Mouse (Mus musculus) heart, embryonic 14.5 days (tissue): ENCODE results near the gene Paqr4. TPM values are rescaled to one million over a fixed set of nuclear protein-coding genes. Genes with fewer than 3 reads are reported as not detected.

Experiments
- ATAC-seq: fragments of 200-750 bp; cut with Nextera tagmentation; 2 replicates; pipeline ENCODE4 v1.8.0; 2017; ENCODE audit warnings: low read depth, moderate TSS enrichment; ENCODE audit not compliant: insufficient number of reproducible peaks, insufficient read depth, low FRiP score
- H3K27ac ChIP-seq, 2 experiments: fragments of 200-500 bp in 1 of 2; fragments of 300-500 bp in 1 of 2; sonication (generic) in 1 of 2; replicated peaks in 1 of 2; 2 replicates each; pipeline ENCODE4 v1.5.1; 2012 to 2014; ENCODE audit warnings: low read depth in 2 of 2, low read length in 2 of 2, control low read depth in 1 of 2, mild to moderate bottlenecking in 1 of 2, mixed read lengths in 1 of 2; ENCODE audit not compliant: control insufficient read depth in 1 of 2, insufficient read depth in 1 of 2
- H3K27me3 ChIP-seq: fragments of 300-500 bp; sonication (generic); 2 replicates; pipeline ENCODE4 v1.6.1; 2014; ENCODE audit warnings: mild to moderate bottlenecking, low read length, control low read depth; ENCODE audit not compliant: control insufficient read depth, insufficient read depth
- H3K36me3 ChIP-seq: fragments of 300-500 bp; sonication (generic); 2 replicates; pipeline ENCODE4 v1.6.1; 2014; ENCODE audit warnings: mild to moderate bottlenecking, control low read depth, low read length, mixed read lengths; ENCODE audit not compliant: control insufficient read depth, insufficient read depth
- H3K4me1 ChIP-seq, 2 experiments: fragments of 200-500 bp in 1 of 2; fragments of 300-500 bp in 1 of 2; sonication (generic) in 1 of 2; 2 replicates each; pipeline ENCODE4 v1.6.1; 2012 to 2014; ENCODE audit warnings: low read length in 2 of 2, control low read depth in 1 of 2, mixed read lengths in 1 of 2; ENCODE audit not compliant: control insufficient read depth in 2 of 2, insufficient read depth in 2 of 2
- H3K4me2 ChIP-seq: fragments of 300-500 bp; sonication (generic); 2 replicates; pipeline ENCODE4 v1.6.1; 2014; ENCODE audit warnings: mild to moderate bottlenecking, low read length
- H3K4me3 ChIP-seq, 2 experiments: fragments of 200-500 bp in 1 of 2; fragments of 300-500 bp in 1 of 2; sonication (generic) in 1 of 2; 2 replicates each; pipeline ENCODE4 v1.5.1; 2012 to 2014; ENCODE audit warnings: low read length in 2 of 2, mild to moderate bottlenecking in 2 of 2, control low read depth in 1 of 2, low read depth in 1 of 2, moderate library complexity in 1 of 2; ENCODE audit not compliant: control insufficient read depth in 1 of 2, insufficient read depth in 1 of 2
- H3K9ac ChIP-seq: fragments of 300-500 bp; sonication (generic); 2 replicates; pipeline ENCODE4 v1.6.1; 2014; ENCODE audit warnings: mild to moderate bottlenecking, low read length
- H3K9me3 ChIP-seq: fragments of 300-500 bp; sonication (generic); 2 replicates; pipeline ENCODE4 v1.6.1; 2016; ENCODE audit warnings: low read length, control low read depth; ENCODE audit not compliant: control insufficient read depth
- WGBS: fragments of 180-500 bp; shearing (Covaris S2); extraction: QIAGEN DNeasy Blood & Tissue Kit; methylation state at CpG from one replicate; pipeline ENCODE4 v1.1.7; 2014; 5-methylcytosine and 5-hydroxymethylcytosine counted together
- polyA plus RNA-seq: library from polyadenylated mRNA; unstranded; fragments of >200 nt; fragmentation: Nextera tagmentation; extraction: Ambion mirVana; gene quantifications from 2 replicates; pipeline ENCODE4 v1.2.1, GENCODE M21; 2014

The Paqr4 gene
- polyA plus RNA-seq, 1 experiment from 2014 or later: 12.7 TPM

- peak; percentile 93 for ATAC-seq
- 2% methylated on average over 72 of the region's 73 CpGs for WGBS
- peak within 1 kb of the TSS; percentile 88 to 100 for H3K4me3 ChIP-seq
These were observed 14.5 kb downstream of the Paqr4 start, which contains the start of gene Pkmyt1 for GRCm38 (mm10) chr17:23725999-23726757. TSS of gene Pkmyt1 (plus strand) at chr17:23726336.

DNA sequence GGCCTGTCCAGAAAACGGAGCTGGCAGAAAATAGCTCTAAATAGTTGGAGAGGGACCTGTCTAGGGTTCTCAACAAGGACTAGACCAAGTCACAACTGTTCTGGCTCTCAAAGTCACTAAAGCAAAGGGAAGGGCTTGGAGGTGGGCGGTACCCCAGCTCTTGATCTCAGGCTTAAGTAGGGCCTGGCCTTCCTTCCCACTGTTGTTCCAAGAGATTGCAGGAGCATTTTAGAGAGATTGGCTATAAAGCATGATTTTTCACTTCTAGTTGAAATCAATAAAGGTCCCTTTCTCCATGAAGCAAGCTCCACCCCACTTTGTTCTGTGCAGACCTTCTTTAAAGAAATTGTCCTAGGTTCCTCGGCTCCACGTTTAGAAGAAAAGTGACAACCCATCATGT lies 15.2 kb downstream of the Paqr4 start:
- H3K36me3 ChIP-seq: no peaks in the 10 kb centered on the region
- peaks cover 4 to 9% of the 10 kb centered on the region in 2 experiments; a peak in 3 of 4 replicates for H3K4me1 ChIP-seq
- H3K4me3 ChIP-seq: peak overlapping the region; percentile 88 to 100; a peak in 3 of 4 replicates
- ATAC-seq: no peak
- H3K9me3 ChIP-seq: no peaks in the 10 kb centered on the region
- no peak overlapping the region for H3K27ac ChIP-seq
- H3K4me2 ChIP-seq: peak overlapping the region; percentile 75
- 61% methylated on average over 4 of the region's 4 CpGs for WGBS
- peak overlapping the region; percentile 87 for H3K9ac ChIP-seq
- no peaks in the 10 kb centered on the region for H3K27me3 ChIP-seq

More at GRCm38 (mm10) chr17:23725999-23726757, 14.5 kb downstream of the Paqr4 start, which contains the start of gene Pkmyt1:
- Histone ChIP-seq H3K27ac (peak within 1 kb of the TSS; percentile 88 to 91), H3K4me2 (peak within 1 kb of the TSS; percentile 75), H3K9me3 (no peaks in the 10 kb centered on the region), H3K4me1 (peaks cover 4 to 9% of the 10 kb centered on the region in 2 experiments; a peak in 3 of 4 replicates), H3K27me3 (no peaks in the 10 kb centered on the region), H3K9ac (peak within 1 kb of the TSS; percentile 87), H3K36me3 (no peaks in the 10 kb centered on the region)

GRCm38 (mm10) chr17:23722376-23723125 lies 18.1 kb downstream of the Paqr4 start, which contains the start of gene 1520401A03Rik:
TSS of gene 1520401A03Rik (minus strand) at chr17:23722783.
- no peak within 1 kb of the TSS for H3K4me2 ChIP-seq
- 48% methylated on average over 7 of the region's 7 CpGs for WGBS
- no peak for ATAC-seq
- H3K36me3 ChIP-seq: no peaks in the 10 kb centered on the region
- no peak within 1 kb of the TSS for H3K4me3 ChIP-seq
- H3K4me1 ChIP-seq: peaks cover 4 to 9% of the 10 kb centered on the region in 2 experiments; a peak in 3 of 4 replicates
- H3K9me3 ChIP-seq: no peaks in the 10 kb centered on the region
- H3K27me3 ChIP-seq: no peaks in the 10 kb centered on the region
- H3K27ac ChIP-seq: no peak within 1 kb of the TSS
- no peak within 1 kb of the TSS for H3K9ac ChIP-seq

DNA sequence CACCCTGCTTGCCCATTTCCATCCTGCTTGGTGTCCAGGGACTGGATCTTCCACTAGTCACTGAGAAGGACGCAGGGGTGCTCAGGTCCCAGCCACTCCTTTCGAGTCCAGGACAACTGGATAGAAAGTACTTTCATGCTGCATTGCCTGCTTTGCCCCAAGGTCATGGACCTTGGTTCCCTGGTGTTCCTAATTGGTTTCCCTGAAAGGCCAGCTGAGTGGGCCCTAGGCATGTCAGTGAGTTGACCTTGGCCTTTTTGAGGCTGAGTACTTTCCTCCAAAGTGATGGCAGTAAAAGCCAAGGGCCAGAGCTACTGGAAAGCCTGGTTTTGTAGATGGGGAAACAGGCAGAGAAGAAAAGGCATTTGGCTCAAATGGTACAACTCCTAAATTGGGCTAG lies 18.8 kb downstream of the Paqr4 start:
- no peak for ATAC-seq
- H3K9me3 ChIP-seq: no peaks in the 10 kb centered on the region
- H3K4me3 ChIP-seq: no peak overlapping the region
- no peaks in the 10 kb centered on the region for H3K27me3 ChIP-seq
- no peaks in the 10 kb centered on the region for H3K36me3 ChIP-seq
- H3K27ac ChIP-seq: no peak overlapping the region
- H3K9ac ChIP-seq: no peak overlapping the region
- peaks cover 3 to 4% of the 10 kb centered on the region in 2 experiments; a peak in 2 of 4 replicates for H3K4me1 ChIP-seq
- 85% methylated on average over 2 of the region's 2 CpGs for WGBS
- H3K4me2 ChIP-seq: no peak overlapping the region

- ATAC-seq: no peak
- no peak overlapping the region for H3K4me3 ChIP-seq
- 43% methylated on average over 1 of the region's 1 CpGs for WGBS
- H3K9me3 ChIP-seq: no peaks in the 10 kb centered on the region
- no peaks in the 10 kb centered on the region for H3K27me3 ChIP-seq
- H3K4me2 ChIP-seq: no peak overlapping the region
- no peaks in the 10 kb centered on the region for H3K4me1 ChIP-seq
- no peaks in the 10 kb centered on the region for H3K36me3 ChIP-seq
- H3K9ac ChIP-seq: no peak overlapping the region
- no peak overlapping the region for H3K27ac ChIP-seq
These were observed 21.2 kb downstream of the Paqr4 start for GRCm38 (mm10) chr17:23719455-23719854.

DNA sequence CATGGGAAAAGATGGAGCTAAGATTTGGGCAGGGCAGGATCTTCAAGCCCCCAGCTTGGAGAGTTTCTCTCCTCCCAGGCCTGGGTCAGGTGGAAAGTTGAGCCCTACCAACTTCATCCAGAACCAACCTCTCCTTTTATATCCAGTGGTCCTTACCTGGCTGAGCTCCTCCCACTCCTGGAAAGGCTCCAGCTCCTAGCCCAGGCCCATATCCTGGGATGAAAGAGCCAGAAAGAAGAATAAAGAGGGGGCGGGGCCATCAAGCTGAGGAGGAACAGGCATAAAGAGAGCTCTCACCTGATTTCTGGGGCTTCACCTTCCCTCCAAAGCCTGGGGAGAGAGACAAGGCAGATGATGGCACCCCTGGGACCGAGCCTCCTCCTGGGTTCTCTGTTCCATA lies 23.7 kb downstream of the Paqr4 start:
- Histone ChIP-seq H3K4me1 (no peaks in the 10 kb centered on the region), H3K9ac (no peak overlapping the region), H3K27me3 (no peaks in the 10 kb centered on the region), H3K4me3 (no peak overlapping the region), H3K9me3 (no peaks in the 10 kb centered on the region), H3K36me3 (no peaks in the 10 kb centered on the region), H3K27ac (no peak overlapping the region), H3K4me2 (no peak overlapping the region)
- WGBS: 35% methylated on average over 2 of the region's 2 CpGs
- no peak for ATAC-seq

DNA sequence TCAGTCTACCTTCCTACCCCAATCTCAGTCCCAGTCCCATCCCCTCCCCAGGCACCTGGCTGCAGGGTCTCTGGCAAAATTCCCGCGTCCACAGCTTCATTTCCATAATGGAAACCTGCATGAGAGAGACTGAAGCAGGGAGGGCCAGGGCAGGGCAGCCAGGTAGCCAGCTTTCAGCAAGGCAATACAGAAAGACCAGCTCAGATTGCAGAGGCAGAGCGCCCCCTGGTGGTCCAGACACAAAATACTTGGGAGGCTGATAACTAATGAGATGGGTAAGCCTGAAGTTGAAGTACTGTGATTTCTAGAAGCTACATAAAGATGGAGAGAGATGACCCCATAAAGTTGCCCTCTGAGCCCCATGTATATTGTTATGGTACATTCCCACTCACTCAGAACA lies 34.5 kb downstream of the Paqr4 start:
- H3K36me3 ChIP-seq: no peaks in the 10 kb centered on the region
- H3K4me1 ChIP-seq: no peaks in the 10 kb centered on the region
- no peak overlapping the region for H3K9ac ChIP-seq
- peaks cover 19% of the 10 kb centered on the region; the same call in 1 of the 2 replicates for H3K27me3 ChIP-seq
- ATAC-seq: no peak
- WGBS: 0% methylated on average over 3 of the region's 3 CpGs
- H3K4me3 ChIP-seq: no peak overlapping the region
- no peak overlapping the region for H3K4me2 ChIP-seq
- no peak overlapping the region for H3K27ac ChIP-seq
- H3K9me3 ChIP-seq: no peaks in the 10 kb centered on the region
